Comparison of ENCODE assay signal across 15 mouse cellular contexts in the genomic region with DNA sequence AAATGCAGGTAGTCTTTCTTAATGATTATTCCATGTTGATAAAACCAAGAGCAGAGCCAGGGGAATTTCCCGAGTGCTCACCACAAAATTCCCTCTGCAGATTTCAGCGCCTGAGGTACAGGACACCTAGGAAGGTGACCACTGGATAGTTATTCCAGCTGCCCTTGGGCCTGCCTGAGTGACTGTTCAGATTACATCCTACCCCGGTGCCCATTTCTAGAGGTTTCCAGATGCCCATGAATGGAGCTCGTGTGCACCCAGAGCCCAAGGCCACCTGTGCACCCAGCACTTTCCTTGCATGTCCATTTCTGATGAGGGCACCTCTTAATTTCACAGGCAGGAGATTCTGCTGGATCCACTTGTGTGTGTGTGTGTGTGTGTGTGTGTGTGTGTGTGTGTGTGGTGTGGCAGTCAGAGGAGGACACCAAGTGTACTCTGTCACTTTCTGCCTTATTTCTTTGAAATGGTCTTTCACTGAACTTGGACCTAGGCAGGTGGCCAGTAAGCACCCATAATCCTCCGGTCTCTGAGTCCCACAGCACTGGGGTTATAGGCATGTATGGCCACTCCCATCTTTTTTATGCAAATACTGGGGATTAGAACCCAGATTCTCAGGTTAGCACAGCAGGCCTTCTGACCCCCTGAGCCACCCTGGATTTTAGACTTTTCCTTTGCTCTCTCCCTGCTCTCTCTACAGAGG. TPM values are rescaled to one million over a fixed set of nuclear protein-coding genes. Genes with fewer than 3 reads are reported as not detected.
DNase-seq lines count a peak whose midpoint lies in the region; ATAC-seq and TF ChIP-seq lines count a peak whose summit lies in the region.
"Had no signal": no experiment of that assay in that cellular context is flagged by ENCODE, and none has a peak within 500 bp of the region (broad histone marks: within the 10 kb centered on the region; RNA-seq: fewer than 3 reads in every experiment).

No protein-coding gene starts in this region.

- 0 out of 2 replicates have a peak overlapping the region, but pooled peaks have one; percentile 28 for H3K9ac ChIP-seq in heart, embryonic 14.5 days (ENCODE audit: low read length)
- peak overlapping the region; percentile 1 for H3K9ac ChIP-seq in liver, embryonic 14.5 days (replicated peaks)
- H3K9ac ChIP-seq: embryonic facial prominence, embryonic 12.5 days had no signal

- TF ChIP-seq POLR2A in bone marrow macrophage, adult 2 months (IDR thresholded peaks at IDR 0.05; ENCODE audit: borderline replicate concordance, low read depth, low read length), result no peak

- intact Hi-C loops in heart, postnatal 10 days (cut with DNase I), result loop anchor here (5.0 kb wide), 1 partner anchor 102 kb away; no protein-coding TSS in a partner anchor

- H3K4me2 ChIP-seq in heart, embryonic 14.5 days (ENCODE audit: low read length), result no peak overlapping the region
- peak overlapping the region; percentile 88; the same call in 1 of the 2 replicates for H3K4me2 ChIP-seq in liver, embryonic 14.5 days (ENCODE audit: low read depth)
- H3K4me2 ChIP-seq: embryonic facial prominence, embryonic 12.5 days had no signal

- ATAC-seq in heart, embryonic 14.5 days (ENCODE audit: insufficient number of reproducible peaks, insufficient read depth, low FRiP score, low read depth), result no peak
- no peak for ATAC-seq in G1E (ENCODE audit: extremely low read depth, insufficient number of reproducible peaks, low FRiP score, poor library complexity, severe bottlenecking)
- no peak for ATAC-seq in liver, embryonic 14.5 days (ENCODE audit: insufficient read depth)
- ATAC-seq in erythroblast, adult 5-6 weeks (replicated peaks; ENCODE audit: low FRiP score, poor library complexity, severe bottlenecking), result no peak
- ATAC-seq: forebrain, embryonic 14.5 days; inflammation-experienced regulatory T-cells, adult 6 months had no signal

- TF ChIP-seq EP300 in liver, embryonic 14.5 days (IDR thresholded peaks at IDR 0.05; ENCODE audit: low read depth), result no peak

- no peak for TF ChIP-seq CTCF in G1E (IDR thresholded peaks at IDR 0.05; ENCODE audit: low read depth, low read length)
- TF ChIP-seq CTCF in bone marrow macrophage, adult 2 months (IDR thresholded peaks at IDR 0.05; ENCODE audit: low read depth, low read length), result no peak
- no peak for TF ChIP-seq CTCF in liver, embryonic 14.5 days (IDR thresholded peaks at IDR 0.05; ENCODE audit: low read depth)

- H3K27ac ChIP-seq in heart, embryonic 14.5 days (replicated peaks in 1 of 2; ENCODE audit: control insufficient read depth in 1 of 2, insufficient read depth in 1 of 2, low read depth in 2 of 2, low read length in 2 of 2), result peak overlapping the region; percentile 71 to 92; a peak in 3 of 4 replicates
- H3K27ac ChIP-seq in bone marrow macrophage, adult 2 months (ENCODE audit: insufficient read depth, low read depth, low read length), result peak overlapping the region; percentile 99
- H3K27ac ChIP-seq in liver, embryonic 14.5 days, result peak overlapping the region; percentile 80; the same call in 1 of the 2 replicates
- H3K27ac ChIP-seq: embryonic facial prominence, embryonic 12.5 days had no signal

- peaks cover 60 to 73% of the 10 kb centered on the region in 2 experiments for H3K4me1 ChIP-seq in heart, embryonic 14.5 days (ENCODE audit: control insufficient read depth in 2 of 2, insufficient read depth in 2 of 2, low read length in 2 of 2)
- peaks cover 100% of the 10 kb centered on the region for H3K4me1 ChIP-seq in G1E (ENCODE audit: insufficient read depth, low read depth, low read length)
- peaks cover 92% of the 10 kb centered on the region for H3K4me1 ChIP-seq in bone marrow macrophage, adult 2 months (ENCODE audit: control insufficient read depth, insufficient read depth, low read length)
- H3K4me1 ChIP-seq in liver, embryonic 14.5 days (replicated peaks; ENCODE audit: control insufficient read depth in 2 of 2, insufficient read depth in 2 of 2, low read length in 1 of 2), result peaks cover 80 to 83% of the 10 kb centered on the region in 2 experiments

- no peaks in the 10 kb centered on the region for H3K36me3 ChIP-seq in heart, embryonic 14.5 days (ENCODE audit: control insufficient read depth, insufficient read depth, low read length)
- H3K36me3 ChIP-seq in G1E (replicated peaks), result peaks cover 72% of the 10 kb centered on the region
- no peaks in the 10 kb centered on the region for H3K36me3 ChIP-seq in liver, embryonic 14.5 days (replicated peaks; ENCODE audit: control insufficient read depth, insufficient read depth, low read depth)
- H3K36me3 ChIP-seq: embryonic facial prominence, embryonic 12.5 days had no signal

- no peak overlapping the region for H3K4me3 ChIP-seq in heart, embryonic 14.5 days (ENCODE audit: control insufficient read depth in 1 of 2, insufficient read depth in 1 of 2, low read depth in 1 of 2, low read length in 2 of 2)
- H3K4me3 ChIP-seq in G1E (ENCODE audit: low read depth, low read length), result peak overlapping the region; percentile 16; the same call in 1 of the 2 replicates
- H3K4me3 ChIP-seq in bone marrow macrophage, adult 2 months (ENCODE audit: insufficient read depth, low read length), result no peak overlapping the region
- H3K4me3 ChIP-seq in liver, embryonic 14.5 days (ENCODE audit: insufficient read depth in 1 of 2, low read depth in 2 of 2, low read length in 2 of 2), result no peak overlapping the region
- H3K4me3 ChIP-seq: embryonic facial prominence, embryonic 12.5 days had no signal

- no peak for DNase-seq in heart, postnatal 10 days
- DNase-seq in G1E (ENCODE audit: low spot score), result no peak
- no peak for DNase-seq in liver, embryonic 14.5 days (ENCODE audit: low read depth in 3 of 3, low spot score in 3 of 3)
- DNase-seq in urinary bladder, adult 18-20 months (ENCODE audit: low spot score in 2 of 2), result no peak
- DNase-seq: cerebellum, adult 9-11 months; gastrocnemius, postnatal 36 days; layer of hippocampus, postnatal 36 days; lung, postnatal 4 days; right cerebral cortex, postnatal 14 days had no signal

- 79% methylated on average over 5 of the region's 5 CpGs for WGBS in heart, embryonic 14.5 days
- WGBS in liver, embryonic 14.5 days (ENCODE audit: insufficient replicate concordance), result 77% methylated on average over 5 of the region's 5 CpGs

- no peaks in the 10 kb centered on the region for H3K27me3 ChIP-seq in heart, embryonic 14.5 days (ENCODE audit: control insufficient read depth, insufficient read depth, low read length)
- H3K27me3 ChIP-seq in G1E (ENCODE audit: insufficient read depth, low read length), result no peaks in the 10 kb centered on the region
- H3K27me3 ChIP-seq in liver, embryonic 14.5 days (ENCODE audit: control insufficient read depth, insufficient read depth, low read length), result no peaks in the 10 kb centered on the region
- H3K27me3 ChIP-seq: embryonic facial prominence, embryonic 12.5 days had no signal

- no peaks in the 10 kb centered on the region for H3K9me3 ChIP-seq in heart, embryonic 14.5 days (ENCODE audit: control insufficient read depth, low read length)
- no peaks in the 10 kb centered on the region for H3K9me3 ChIP-seq in G1E (replicated peaks)
- H3K9me3 ChIP-seq in liver, embryonic 14.5 days (ENCODE audit: control insufficient read depth, low read length), result no peaks in the 10 kb centered on the region
- H3K9me3 ChIP-seq: embryonic facial prominence, embryonic 12.5 days had no signal

RNA-seq across cellular contexts. Expression of gene Nek6, which starts 22.9 kb away (rescaled TPM):
- 57.7 and 69.7 TPM in 2 replicates for polyA plus RNA-seq in heart, embryonic 14.5 days (2014; fragmentation: Nextera tagmentation; extraction: Ambion mirVana)
- 10 to 100 TPM; 10.6 to 15.2 TPM for total RNA-seq in heart, postnatal 10 days (2021)
- 180 and 210 TPM in 2 replicates for total RNA-seq in G1E (2014; fragmentation: Nextera tagmentation)
- total RNA-seq in G1E (2017), result 95.8 and 98.6 TPM in 2 replicates
- 113 and 162 TPM in 2 replicates for polyA plus RNA-seq in G1E (2012)
- 15.8 and 17.0 TPM in 2 replicates for polyA plus RNA-seq in bone marrow macrophage, adult 2 months (2012; ENCODE audit: insufficient read depth, insufficient read length, missing spikeins)
- 8.6 and 9.7 TPM in 2 replicates for polyA plus RNA-seq in liver, embryonic 14.5 days (2012; rRNA removed)
- polyA plus RNA-seq in liver, embryonic 14.5 days (2014; fragmentation: Nextera tagmentation; extraction: Ambion mirVana), result 25.1 and 25.2 TPM in 2 replicates
- 0.38 and 1.9 TPM in 2 replicates for total RNA-seq in erythroblast, adult 5-6 weeks (2015; ENCODE audit: low replicate concordance)
- 0.14 and 1.9 TPM in 2 replicates for total RNA-seq in erythroblast, adult 5-6 weeks (2017; ENCODE audit: low replicate concordance)
